ENCODE assay signal across 11 mouse cellular contexts in genomic region chr16:77596556-77596955, GRCm38 (mm10). TPM values are rescaled to one million over a fixed set of nuclear protein-coding genes. Genes with fewer than 3 reads are reported as not detected.
DNase-seq lines count a peak whose midpoint lies in the region; ATAC-seq and TF ChIP-seq lines count a peak whose summit lies in the region.
"Had no signal": no experiment of that assay in that cellular context is flagged by ENCODE, and none has a peak within 500 bp of the region (broad histone marks: within the 10 kb centered on the region; RNA-seq: fewer than 3 reads in every experiment).

No protein-coding gene starts in this region.

- peaks cover 4% of the 10 kb centered on the region for H3K4me1 ChIP-seq in hindbrain, embryonic 16.5 days (ENCODE audit: control insufficient read depth, insufficient read depth, low read depth, low read length)
- H3K4me1 ChIP-seq: liver, embryonic 15.5 days had no signal

- ATAC-seq in hindbrain, embryonic 16.5 days, result no peak
- ATAC-seq: Patski had no signal

- H3K9me3 ChIP-seq in hindbrain, embryonic 16.5 days (ENCODE audit: control insufficient read depth, low read length), result no peaks in the 10 kb centered on the region
- H3K9me3 ChIP-seq: liver, embryonic 15.5 days had no signal

- peak; percentile 20 to 37 for DNase-seq in left cerebral cortex, adult 2 months (ENCODE audit: extremely low spot score in 1 of 2, low spot score in 2 of 2)
- no peak for DNase-seq in left cerebral cortex, adult 11 months (ENCODE audit: low spot score)
- DNase-seq in cerebellum, adult 9-10 months, result peak; percentile 68
- peak; percentile 30 to 48 for DNase-seq in right cerebral cortex, postnatal 10 days (ENCODE audit: low spot score in 2 of 2)
- DNase-seq in thymus, postnatal 14 days, result no peak
- no peak for DNase-seq in urinary bladder, adult 2 months (ENCODE audit: low spot score)

- TF ChIP-seq CTCF in left cerebral cortex, adult 2 months (IDR thresholded peaks at IDR 0.05), result peak; percentile 2; the same call in 1 of the 2 replicates

- WGBS in hindbrain, embryonic 16.5 days, result 38% methylated on average over 5 of the region's 5 CpGs

- intact Hi-C loops in left cerebral cortex, adult 2 months (cut with DNase I), result loop anchor here (1.0 to 10.0 kb wide), 4 partner anchors 91 to 561 kb away; no protein-coding TSS in a partner anchor

- no peaks in the 10 kb centered on the region for H3K36me3 ChIP-seq in hindbrain, embryonic 16.5 days (ENCODE audit: control insufficient read depth, insufficient read depth, low read length)
- H3K36me3 ChIP-seq: liver, embryonic 15.5 days had no signal

- H3K9ac ChIP-seq in hindbrain, embryonic 16.5 days (ENCODE audit: low read depth, low read length), result peak overlapping the region; percentile 57
- H3K9ac ChIP-seq: liver, embryonic 15.5 days had no signal

- peak overlapping the region; percentile 45 for H3K4me3 ChIP-seq in left cerebral cortex, adult 2 months
- H3K4me3 ChIP-seq in hindbrain, embryonic 16.5 days (ENCODE audit: low read length), result peak overlapping the region; percentile 34
- H3K4me3 ChIP-seq: liver, embryonic 15.5 days had no signal

- peak overlapping the region; percentile 92 for H3K27ac ChIP-seq in left cerebral cortex, adult 2 months
- peak overlapping the region; percentile 69 for H3K27ac ChIP-seq in hindbrain, embryonic 16.5 days (ENCODE audit: low read depth, low read length)
- H3K27ac ChIP-seq: liver, embryonic 15.5 days had no signal

- H3K27me3 ChIP-seq in hindbrain, embryonic 16.5 days (replicated peaks; ENCODE audit: control insufficient read depth, insufficient read depth, low read length), result no peaks in the 10 kb centered on the region
- H3K27me3 ChIP-seq: liver, embryonic 15.5 days; Patski had no signal

- H3K4me2 ChIP-seq in hindbrain, embryonic 16.5 days (ENCODE audit: low read length), result peak overlapping the region; percentile 44
- H3K4me2 ChIP-seq: liver, embryonic 15.5 days had no signal

RNA-seq across cellular contexts. Expression of gene Gm11146, which starts 5.3 kb away (rescaled TPM):
- not detected for total RNA-seq in left cerebral cortex, adult 2 months (2021)
- polyA plus RNA-seq in hindbrain, embryonic 16.5 days (2015; fragmentation: Nextera tagmentation; extraction: Ambion mirVana), result not detected in 2 replicates
- not detected in 2 replicates for polyA plus RNA-seq in urinary bladder, adult 2 months (2012; rRNA removed)
- total RNA-seq: hematopoietic stem cell, adult 5-6 weeks had no signal
- polyA plus RNA-seq: liver, embryonic 15.5 days; Patski; spleen, adult 2 months had no signal

Comparison
In these comparisons a context has a peak if more than half of its experiments do, and no peak if none do; other contexts are left out.
1. DNase-seq: peak in left cerebral cortex, adult 2 months (2 of 2), cerebellum, adult 9-10 months (single experiment) and right cerebral cortex, postnatal 10 days (2 of 2); none in left cerebral cortex, adult 11 months (single experiment), thymus, postnatal 14 days (single experiment) and urinary bladder, adult 2 months (single experiment).